Mouse (Mus musculus): ENCODE measurements around the gene Grb7.

The Grb7 gene

DNA sequence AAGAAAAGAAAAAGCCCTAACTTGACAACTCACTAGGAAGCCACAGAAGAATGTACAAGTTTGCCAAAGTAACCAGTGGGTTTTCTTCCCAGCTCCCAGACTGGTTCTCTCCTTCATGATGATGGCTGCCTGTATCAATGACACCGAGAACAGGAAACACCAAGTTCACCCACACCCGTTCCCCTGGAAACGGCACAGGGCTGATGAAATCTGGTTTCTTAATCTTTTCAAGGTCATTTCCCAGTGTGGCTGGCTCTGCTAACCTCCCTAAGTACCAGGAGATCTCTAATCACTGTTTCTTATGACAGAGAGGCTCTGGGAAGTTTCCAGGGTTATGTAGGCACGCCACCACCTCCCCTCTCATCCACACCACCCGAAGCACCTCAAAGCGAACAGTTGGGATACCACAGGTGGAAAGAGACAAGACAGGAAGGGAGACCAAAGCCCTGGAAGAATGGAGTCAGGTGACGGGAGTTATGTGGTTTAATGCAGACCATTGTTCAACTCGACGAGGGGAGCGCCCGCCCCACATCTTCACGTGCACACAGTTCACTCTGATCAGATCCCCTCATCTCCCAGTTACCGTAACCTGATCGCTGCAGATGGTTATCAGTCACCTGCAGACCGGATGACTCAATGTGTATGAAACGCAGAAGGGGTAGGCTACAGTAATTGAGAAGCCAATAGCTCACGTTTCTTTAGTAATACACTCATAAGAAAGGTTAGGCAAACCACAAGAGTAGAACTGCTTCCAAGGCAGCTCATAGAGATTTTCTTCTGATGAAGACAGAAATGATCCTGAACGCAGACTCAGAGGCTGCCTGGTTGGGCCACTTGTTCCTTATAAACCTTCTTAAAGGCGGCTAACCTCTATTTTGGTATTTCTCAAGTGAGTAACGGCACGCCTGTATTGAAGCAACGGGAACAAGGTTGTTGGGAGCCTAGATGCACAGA lies 23.8 kb downstream of the Grb7 start:
- DNase-seq (ENCODE audit: low read depth, low spot score): no peak

- DNase-seq (ENCODE audit: low read depth, low spot score): no peak
Measured at GRCm38 (mm10) chr11:98470795-98471194, 24.6 kb downstream of the Grb7 start.

DNA sequence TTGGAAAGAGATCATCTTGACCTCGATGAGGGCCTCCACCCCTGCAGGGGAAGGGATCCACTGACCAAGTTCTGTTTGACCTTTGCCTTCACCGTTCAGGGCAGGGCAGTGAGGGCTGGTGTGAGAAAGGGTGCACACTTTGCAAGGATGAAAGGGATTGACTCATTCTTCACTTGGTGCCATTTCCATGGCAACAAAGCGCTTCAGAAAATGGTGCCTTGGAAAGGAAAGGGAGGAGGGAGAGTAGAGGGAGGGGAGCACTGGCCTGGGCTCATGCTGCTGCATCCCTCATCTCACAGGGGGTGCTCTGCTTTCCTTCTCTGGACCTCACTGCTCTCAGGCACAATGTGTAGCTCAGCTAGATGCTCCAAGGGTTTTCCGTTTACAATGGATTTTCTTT lies 26.5 kb downstream of the Grb7 start:
- no peak for DNase-seq (ENCODE audit: low read depth, low spot score)

- DNase-seq (ENCODE audit: low read depth, low spot score): no peak
Measured at GRCm38 (mm10) chr11:98473916-98474479, 27.8 kb downstream of the Grb7 start.

GRCm38 (mm10) chr11:98474967-98475366 lies 28.8 kb downstream of the Grb7 start:
- no peak for DNase-seq (ENCODE audit: low read depth, low spot score)

GRCm38 (mm10) chr11:98475630-98476433 lies 29.6 kb downstream of the Grb7 start:
- DNase-seq (ENCODE audit: low read depth, low spot score): no peak

GRCm38 (mm10) chr11:98476434-98476807 lies 30.2 kb downstream of the Grb7 start:
- no peak for DNase-seq (ENCODE audit: low read depth, low spot score)

GRCm38 (mm10) chr11:98477011-98477701 lies 31.0 kb downstream of the Grb7 start:
- DNase-seq (ENCODE audit: low read depth, low spot score): no peak

DNA sequence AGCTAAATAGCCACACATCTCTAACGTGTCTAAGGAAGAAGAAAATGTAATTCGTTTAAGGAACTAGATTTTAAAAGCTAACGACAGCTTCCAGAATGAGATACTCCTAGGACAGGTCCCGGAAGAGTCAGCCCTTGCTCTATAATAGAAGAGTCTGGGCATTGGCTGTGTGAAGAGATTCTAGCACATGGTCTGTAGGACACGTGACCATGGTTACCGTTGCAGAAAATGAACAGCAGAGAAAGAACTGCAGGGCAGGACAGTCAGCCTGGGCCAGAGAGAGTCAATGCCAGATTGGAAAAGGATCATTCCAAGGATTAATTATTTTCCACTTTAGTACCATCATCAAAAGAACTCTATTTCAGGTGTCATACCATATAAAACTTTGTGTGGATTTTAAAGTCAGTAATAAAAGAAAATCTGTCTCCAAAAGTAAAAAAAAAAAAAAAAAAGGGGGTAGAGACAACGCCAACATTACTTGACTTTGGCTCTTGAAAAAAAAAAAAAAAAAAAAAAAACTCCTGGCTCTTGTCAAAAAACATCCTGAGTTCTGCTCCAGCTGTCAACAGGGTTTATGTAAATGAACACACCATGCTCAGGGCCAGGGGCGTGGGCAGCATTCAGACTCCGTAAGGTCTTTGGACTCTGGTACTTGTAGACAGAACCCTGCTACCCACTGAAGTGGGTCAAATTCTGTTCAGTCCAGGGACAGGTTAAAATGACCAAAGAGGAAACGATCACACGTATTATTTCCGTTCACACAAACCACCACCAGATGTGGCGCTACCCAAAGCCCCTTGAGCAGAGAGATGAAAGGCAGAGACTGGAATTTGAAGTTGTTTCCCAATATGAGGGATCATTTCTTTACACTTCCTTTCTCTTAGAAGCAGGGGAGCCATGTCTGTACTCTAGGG lies 33.1 kb downstream of the Grb7 start:
- no peak for DNase-seq (ENCODE audit: low read depth, low spot score)

DNA sequence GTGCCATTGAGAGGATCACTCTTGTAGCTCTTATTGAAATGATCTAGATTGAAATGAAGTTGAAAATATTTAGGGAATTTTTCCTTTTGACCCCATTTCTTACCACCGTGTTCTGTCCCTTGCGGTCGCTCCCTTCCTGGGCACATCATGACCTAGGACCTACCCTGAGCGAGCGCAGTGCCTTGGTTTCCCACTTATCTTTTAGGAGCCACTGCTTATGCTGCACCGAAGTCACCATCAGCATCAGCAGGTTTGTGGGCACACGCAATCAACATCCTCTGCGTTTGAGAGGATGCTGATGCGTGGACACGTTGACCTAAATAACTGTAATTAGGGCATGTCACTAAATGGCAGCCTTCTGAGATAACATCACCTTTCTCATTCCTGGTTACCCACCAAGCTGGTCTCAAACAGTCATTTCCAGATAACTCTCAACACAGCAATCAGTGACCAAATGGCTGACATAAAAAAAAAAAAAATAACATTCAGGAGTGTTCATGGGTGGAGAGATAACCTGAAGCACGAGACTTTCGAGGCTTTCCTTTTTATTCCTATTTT lies 33.8 kb downstream of the Grb7 start:
- DNase-seq (ENCODE audit: low read depth, low spot score): no peak

GRCm38 (mm10) chr11:98481231-98481630 lies 35.0 kb downstream of the Grb7 start:
- DNase-seq (ENCODE audit: low read depth, low spot score): no peak

- DNase-seq (ENCODE audit: low read depth, low spot score): no peak
Measured at GRCm38 (mm10) chr11:98482067-98482466, 35.9 kb downstream of the Grb7 start.

DNA sequence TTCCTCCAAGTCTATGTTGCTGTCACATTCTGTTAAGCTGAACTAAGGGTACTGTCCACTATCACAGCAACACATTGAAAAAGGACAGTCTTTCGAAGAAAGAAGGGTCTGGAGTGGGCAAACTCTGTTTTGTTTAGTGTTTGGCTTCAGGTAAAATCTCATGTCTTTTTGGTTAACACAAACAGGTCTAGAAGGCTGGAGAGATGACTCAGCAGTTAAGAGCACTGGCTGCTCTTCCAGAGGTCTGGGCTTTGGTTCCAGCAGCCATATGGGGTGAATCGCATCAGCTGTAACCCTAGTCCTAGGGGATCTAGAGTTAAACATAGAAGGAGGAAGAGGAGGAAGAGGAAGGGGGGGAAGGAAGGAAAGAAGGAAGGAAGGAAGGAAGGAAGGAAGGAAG lies 39.6 kb downstream of the Grb7 start:
- no peak for DNase-seq (ENCODE audit: low read depth, low spot score)

DNA sequence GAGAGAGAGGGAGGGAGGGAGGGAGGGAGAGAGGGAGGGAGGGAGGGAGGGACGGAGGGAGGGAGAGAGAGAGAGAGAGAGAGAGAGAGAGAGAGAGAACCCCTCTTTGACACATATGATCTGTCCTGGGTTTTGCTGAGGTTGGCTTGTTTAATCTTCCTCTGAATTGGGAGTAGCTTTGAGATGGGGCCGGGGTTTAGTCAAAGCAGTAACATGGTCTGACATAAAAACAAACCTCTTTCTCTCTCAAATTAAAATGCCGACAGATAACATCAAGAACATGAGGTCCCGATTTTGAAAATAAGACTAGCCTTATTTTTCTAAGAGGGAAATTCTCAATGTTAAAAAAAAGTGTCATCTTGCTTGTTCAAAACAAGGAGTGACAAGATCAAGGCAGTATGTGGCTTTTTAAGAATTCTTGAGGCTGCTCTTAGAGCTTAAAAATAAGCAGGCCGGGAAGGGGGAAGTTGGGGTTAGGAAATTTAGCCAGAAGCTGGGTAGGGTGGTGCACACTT lies 41.4 kb downstream of the Grb7 start:
- DNase-seq (ENCODE audit: low read depth, low spot score): no peak

DNA sequence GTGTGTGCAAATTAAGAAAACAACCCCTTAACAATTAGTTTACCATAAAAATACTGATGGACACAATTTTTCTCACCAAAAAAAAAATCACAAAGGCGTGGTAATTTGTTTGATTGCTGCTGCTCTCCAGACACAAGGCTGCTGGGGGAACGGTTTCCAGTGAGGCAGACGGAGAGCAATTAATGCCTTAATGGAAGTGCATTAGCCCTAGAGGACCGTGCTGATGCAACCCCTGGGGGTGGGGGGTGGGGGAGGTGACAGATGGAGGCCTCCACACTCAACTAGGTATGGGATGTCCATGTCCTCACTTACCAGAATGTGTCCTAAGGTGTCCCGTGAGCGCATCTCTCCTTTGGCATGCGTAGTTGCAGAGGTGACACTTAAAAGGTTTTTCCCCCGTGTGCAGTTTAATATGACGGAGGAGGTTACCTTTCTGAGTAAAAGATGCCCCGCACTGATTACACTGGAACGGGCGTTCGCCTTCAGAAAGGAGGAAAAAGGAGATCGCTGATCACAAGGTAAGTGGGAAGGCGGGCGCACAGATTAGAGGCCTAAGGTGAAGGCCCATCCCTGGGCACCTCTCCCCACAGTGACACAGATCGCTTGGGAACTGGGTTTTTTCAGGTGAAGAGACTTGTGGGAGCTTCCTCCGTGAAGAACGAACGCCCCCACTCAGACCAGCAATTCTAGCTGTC lies 42.5 kb downstream of the Grb7 start:
- no peak for DNase-seq (ENCODE audit: low read depth, low spot score)

DNA sequence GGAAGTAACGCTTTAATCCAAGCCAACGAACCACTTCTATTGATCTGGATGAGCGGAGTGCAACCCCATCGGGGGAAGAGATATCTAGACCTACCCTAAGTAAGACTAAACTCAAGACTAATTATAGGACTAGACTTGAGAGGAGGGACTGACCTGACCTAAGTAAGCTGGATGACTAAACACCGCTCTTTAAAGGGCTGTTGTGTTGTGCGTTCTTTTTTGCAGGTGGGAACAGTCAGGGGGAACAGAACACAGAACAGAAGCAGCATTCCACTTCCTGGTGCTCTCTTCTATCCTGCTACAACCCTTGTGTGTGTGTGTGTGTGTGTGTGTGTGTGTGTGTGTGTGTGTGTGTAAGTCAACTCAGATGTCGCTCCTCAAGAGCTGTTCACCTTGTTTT lies 45.4 kb downstream of the Grb7 start:
- DNase-seq (ENCODE audit: low read depth, low spot score): no peak

GRCm38 (mm10) chr11:98492959-98493358 lies 46.8 kb downstream of the Grb7 start:
- no peak for DNase-seq (ENCODE audit: low read depth, low spot score)

GRCm38 (mm10) chr11:98493394-98493793 lies 47.2 kb downstream of the Grb7 start:
- no peak for DNase-seq (ENCODE audit: low read depth, low spot score)

GRCm38 (mm10) chr11:98495176-98495719 lies 49.1 kb downstream of the Grb7 start:
- DNase-seq (ENCODE audit: low read depth, low spot score): no peak

Data from c-Kit-negative CD71-positive TER-119-positive erythroid progenitor cells, embryonic 14.5 days (primary cell).